Mouse (Mus musculus) neural tube, embryonic 15.5 days (tissue): ENCODE data around the gene Iqcn. TPM values are rescaled to one million over a fixed set of nuclear protein-coding genes. Genes with fewer than 3 reads are reported as not detected.

Experiments used
- ATAC-seq: fragments of 200-750 bp; cut with Nextera tagmentation; 2 replicates; pipeline ENCODE4 v1.8.0; 2017; ENCODE audit warnings: mild to moderate bottlenecking, moderate TSS enrichment, moderate library complexity; ENCODE audit not compliant: low FRiP score
- H3K27ac ChIP-seq: fragments of 300-500 bp; sonication (generic); replicated peaks from 2 replicates; pipeline ENCODE4 v1.5.1; 2015; ENCODE audit warnings: mild to moderate bottlenecking, inconsistent platforms
- H3K27me3 ChIP-seq: fragments of 300-500 bp; sonication (generic); replicated peaks from 2 replicates; pipeline ENCODE4 v1.6.1; 2015; ENCODE audit warnings: inconsistent platforms
- H3K36me3 ChIP-seq: fragments of 300-500 bp; sonication (generic); 2 replicates; pipeline ENCODE4 v1.6.1; 2015; ENCODE audit warnings: inconsistent platforms
- H3K4me1 ChIP-seq: fragments of 300-500 bp; sonication (generic); 2 replicates; pipeline ENCODE4 v1.6.1; 2015; ENCODE audit warnings: inconsistent platforms
- H3K4me2 ChIP-seq: fragments of 300-500 bp; sonication (generic); 2 replicates; pipeline ENCODE4 v1.6.1; 2015; ENCODE audit warnings: inconsistent platforms, mild to moderate bottlenecking, moderate library complexity
- H3K4me3 ChIP-seq: fragments of 300-500 bp; sonication (generic); replicated peaks from 2 replicates; pipeline ENCODE4 v1.5.1; 2015; ENCODE audit warnings: mild to moderate bottlenecking, inconsistent platforms
- H3K9ac ChIP-seq: fragments of 300-500 bp; sonication (generic); replicated peaks from 2 replicates; pipeline ENCODE4 v1.6.1; 2015; ENCODE audit warnings: mild to moderate bottlenecking, inconsistent platforms
- H3K9me3 ChIP-seq: fragments of 300-500 bp; sonication (generic); replicated peaks from 2 replicates; pipeline ENCODE4 v1.6.1; 2016; ENCODE audit warnings: inconsistent platforms
- WGBS: fragments of 180-500 bp; shearing (Covaris S2); methylation state at CpG from one replicate; pipeline ENCODE4 v1.1.7; 2015; ENCODE audit warnings: mixed read lengths; 5-methylcytosine and 5-hydroxymethylcytosine counted together
- polyA plus RNA-seq: library from polyadenylated mRNA; unstranded; fragments of >200 nt; fragmentation: Nextera tagmentation; extraction: Ambion mirVana; gene quantifications from 2 replicates; pipeline ENCODE4 v1.2.1, GENCODE M21; 2015

The Iqcn gene
- polyA plus RNA-seq, 1 experiment from 2014 or later = 0.04 TPM

DNA sequence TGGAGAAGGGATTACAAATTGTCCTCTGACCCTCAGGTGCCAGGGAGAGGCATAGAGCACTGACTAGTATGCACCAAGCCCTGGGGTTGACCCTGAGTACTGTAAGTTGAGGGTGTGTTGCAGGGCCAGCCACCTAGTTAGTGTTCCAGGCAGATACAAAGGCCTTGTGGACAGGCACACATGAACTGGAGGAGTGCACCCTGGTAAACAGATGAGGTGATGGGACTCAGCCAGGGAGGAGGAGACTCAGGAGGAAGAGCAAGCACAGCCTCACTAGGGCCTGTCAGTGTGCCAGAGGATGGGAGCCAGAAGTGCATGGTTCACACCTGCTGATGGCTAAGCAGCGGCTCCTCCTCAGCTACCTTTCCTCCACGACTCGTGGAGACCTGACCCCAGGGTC lies 23.2 kb upstream of the Iqcn start:
- no peak for ATAC-seq
- Histone ChIP-seq H3K4me1 (peaks cover 18% of the 10 kb centered on the region), H3K4me3 (no peak overlapping the region), H3K36me3 (peaks cover 24% of the 10 kb centered on the region), H3K4me2 (no peak overlapping the region), H3K27me3 (no peaks in the 10 kb centered on the region), H3K27ac (no peak overlapping the region), H3K9me3 (no peaks in the 10 kb centered on the region), H3K9ac (no peak overlapping the region)
- WGBS = 86% methylated on average over 3 of the region's 3 CpGs

DNA sequence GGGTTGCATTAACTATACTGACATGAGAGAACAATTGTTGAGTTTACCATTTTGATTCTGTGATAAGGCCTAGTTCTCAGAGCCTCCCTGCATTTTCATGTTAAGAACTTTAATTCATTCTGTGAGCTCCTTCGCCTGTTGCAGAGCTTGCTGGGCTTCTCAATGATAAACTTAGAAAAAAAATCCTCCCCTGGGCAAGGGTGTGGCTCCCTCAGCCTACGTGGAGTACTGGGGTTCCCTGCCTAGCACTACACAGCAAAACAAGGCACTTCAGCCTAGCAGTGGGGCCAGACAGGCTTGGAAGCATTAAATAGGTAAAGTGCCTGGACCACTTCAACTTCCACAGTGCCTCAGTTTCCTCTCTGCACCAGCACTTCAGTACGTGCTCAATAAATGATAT lies 21.8 kb upstream of the Iqcn start:
- Histone ChIP-seq H3K36me3 (peaks cover 24% of the 10 kb centered on the region), H3K4me1 (peaks cover 13% of the 10 kb centered on the region), H3K9me3 (no peaks in the 10 kb centered on the region), H3K27me3 (no peaks in the 10 kb centered on the region), H3K4me2 (no peak overlapping the region), H3K4me3 (no peak overlapping the region), H3K27ac (no peak overlapping the region), H3K9ac (no peak overlapping the region)
- ATAC-seq = no peak
- WGBS = 77% methylated on average over 3 of the region's 3 CpGs

DNA sequence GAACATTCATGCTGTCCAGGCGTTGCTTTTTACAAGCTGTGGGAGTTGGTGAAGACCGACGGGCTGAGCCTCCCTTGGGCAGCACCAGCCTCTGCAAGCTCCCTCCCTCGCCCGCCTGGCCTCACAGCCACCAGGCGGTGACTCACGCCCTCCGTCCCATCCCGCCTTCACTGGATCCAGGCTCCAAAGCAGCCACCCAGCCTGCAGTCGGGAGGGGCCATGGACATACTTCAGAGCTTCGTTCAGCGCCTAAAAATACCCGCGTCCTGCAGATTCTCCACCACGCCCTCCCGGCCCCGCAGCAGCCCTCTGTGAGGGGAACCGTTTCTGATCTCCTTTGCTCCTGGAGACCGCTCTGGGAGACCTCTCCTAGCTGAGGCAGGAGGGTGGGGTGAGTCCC lies 21.1 kb upstream of the Iqcn start:
- 11% methylated on average over 19 of the region's 19 CpGs for WGBS
- no peak for ATAC-seq
- Histone ChIP-seq H3K9ac (0 out of 2 replicates have a peak overlapping the region, but pooled peaks have one; percentile 17), H3K4me1 (peaks cover 13% of the 10 kb centered on the region), H3K4me3 (no peak overlapping the region), H3K9me3 (no peaks in the 10 kb centered on the region), H3K27ac (no peak overlapping the region), H3K27me3 (no peaks in the 10 kb centered on the region), H3K36me3 (peaks cover 24% of the 10 kb centered on the region), H3K4me2 (peak overlapping the region; percentile 19)

DNA sequence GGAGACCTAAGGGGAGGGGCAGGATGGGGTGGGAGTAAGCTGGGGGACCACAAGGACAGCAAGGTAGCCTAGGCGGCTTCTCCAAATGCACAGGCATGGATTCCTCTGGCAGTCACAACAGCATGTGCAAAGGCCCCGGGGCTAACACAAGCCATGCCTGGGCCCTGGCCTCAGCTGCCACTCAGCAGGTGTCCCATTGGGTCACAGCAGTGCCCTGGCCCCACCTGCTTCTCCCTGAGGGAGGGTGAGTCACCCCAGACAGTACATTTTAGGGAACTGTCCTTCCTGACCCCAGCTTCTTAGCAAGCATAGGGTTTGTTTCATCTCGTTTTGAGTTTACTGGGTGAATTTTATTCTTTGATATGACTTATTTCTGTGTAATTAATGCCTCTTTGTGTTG lies 20.6 kb upstream of the Iqcn start:
- no peak for ATAC-seq
- WGBS = 62% methylated on average over 3 of the region's 3 CpGs
- H3K9me3 ChIP-seq = no peaks in the 10 kb centered on the region
- no peak overlapping the region for H3K4me2 ChIP-seq
- no peaks in the 10 kb centered on the region for H3K27me3 ChIP-seq
- peaks cover 20% of the 10 kb centered on the region for H3K36me3 ChIP-seq
- peaks cover 13% of the 10 kb centered on the region for H3K4me1 ChIP-seq
- H3K27ac ChIP-seq = no peak overlapping the region
- H3K4me3 ChIP-seq = no peak overlapping the region
- H3K9ac ChIP-seq = 0 out of 2 replicates have a peak overlapping the region, but pooled peaks have one; percentile 17

DNA sequence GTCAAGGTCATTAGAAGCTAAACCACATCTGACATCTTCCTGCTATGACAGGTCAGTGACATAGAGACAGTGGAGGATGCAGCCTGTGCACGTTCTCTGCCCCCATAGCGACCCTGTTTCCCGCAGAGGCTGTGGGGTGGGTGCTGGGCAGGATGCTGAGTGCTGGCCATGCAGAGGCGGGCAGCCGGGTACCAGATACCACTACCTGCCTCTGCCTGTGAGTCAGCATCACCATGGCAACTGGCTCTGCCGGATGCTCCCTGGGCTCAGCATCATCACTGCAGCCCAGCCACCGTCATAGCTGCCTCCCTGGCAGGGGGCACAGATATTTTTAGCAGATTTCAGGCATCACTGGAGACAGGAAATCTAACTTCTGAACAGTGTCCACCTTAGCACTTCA lies 19.0 kb upstream of the Iqcn start:
- H3K9ac ChIP-seq = no peak overlapping the region

DNA sequence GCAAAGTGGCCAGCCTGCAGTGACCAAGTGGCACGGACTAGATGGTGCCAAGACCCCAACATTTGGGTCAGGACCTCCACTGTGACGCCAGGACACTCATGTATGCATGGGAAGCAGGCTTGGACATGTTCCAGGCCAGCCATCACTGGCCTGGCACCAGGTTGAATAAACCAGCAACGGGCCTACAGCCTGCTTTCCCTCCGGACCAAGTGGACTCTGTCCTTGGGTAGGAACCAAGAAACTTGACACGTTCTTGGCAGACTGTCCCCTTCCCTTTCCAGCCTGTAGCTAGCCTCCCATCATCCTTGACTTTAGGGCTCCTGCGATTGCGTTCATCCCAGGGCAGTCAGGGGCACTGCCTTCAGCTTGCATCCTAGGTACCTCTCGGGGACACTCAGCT lies 15.7 kb upstream of the Iqcn start:
- Histone ChIP-seq H3K4me2 (no peak overlapping the region), H3K4me3 (no peak overlapping the region), H3K27ac (no peak overlapping the region), H3K9ac (no peak overlapping the region), H3K36me3 (no peaks in the 10 kb centered on the region), H3K4me1 (peaks cover 26% of the 10 kb centered on the region), H3K27me3 (no peaks in the 10 kb centered on the region), H3K9me3 (no peaks in the 10 kb centered on the region)
- ATAC-seq = no peak
- 86% methylated on average over 8 of the region's 8 CpGs for WGBS

More for the DNA sequence above, 19.0 kb upstream of the Iqcn start:
- peaks cover 13% of the 10 kb centered on the region for H3K4me1 ChIP-seq
- H3K4me3 ChIP-seq = no peak overlapping the region
- H3K27ac ChIP-seq = no peak overlapping the region
- H3K36me3 ChIP-seq = peaks cover 5% of the 10 kb centered on the region
- 33% methylated on average over 7 of the region's 7 CpGs for WGBS
- H3K9me3 ChIP-seq = no peaks in the 10 kb centered on the region
- peak; percentile 69 for ATAC-seq
- H3K27me3 ChIP-seq = no peaks in the 10 kb centered on the region
- H3K4me2 ChIP-seq = no peak overlapping the region

DNA sequence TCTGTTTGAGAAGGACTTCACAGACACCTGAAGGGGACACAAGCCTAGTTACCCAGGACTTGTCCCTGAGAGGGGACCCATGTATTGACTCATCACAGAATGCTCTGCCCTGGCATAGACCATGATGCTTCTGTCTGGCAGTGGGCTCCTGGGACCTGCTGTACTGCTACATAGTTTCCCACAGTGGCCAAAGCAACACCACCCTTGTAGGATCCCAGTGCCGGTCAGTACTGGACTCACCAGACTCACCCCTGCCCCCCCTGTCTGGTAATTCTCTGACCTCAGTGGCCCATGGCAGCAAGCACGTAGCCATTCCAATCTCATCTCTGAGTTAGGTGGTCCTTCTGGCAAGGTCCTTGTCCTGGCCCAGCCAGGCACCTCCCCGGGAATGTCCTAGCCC lies 15.1 kb upstream of the Iqcn start:
- Histone ChIP-seq H3K36me3 (no peaks in the 10 kb centered on the region), H3K9me3 (no peaks in the 10 kb centered on the region), H3K4me3 (no peak overlapping the region), H3K4me2 (no peak overlapping the region), H3K27me3 (no peaks in the 10 kb centered on the region), H3K9ac (no peak overlapping the region), H3K27ac (no peak overlapping the region), H3K4me1 (peaks cover 26% of the 10 kb centered on the region)
- WGBS = 97% methylated on average over 3 of the region's 3 CpGs
- ATAC-seq = no peak

DNA sequence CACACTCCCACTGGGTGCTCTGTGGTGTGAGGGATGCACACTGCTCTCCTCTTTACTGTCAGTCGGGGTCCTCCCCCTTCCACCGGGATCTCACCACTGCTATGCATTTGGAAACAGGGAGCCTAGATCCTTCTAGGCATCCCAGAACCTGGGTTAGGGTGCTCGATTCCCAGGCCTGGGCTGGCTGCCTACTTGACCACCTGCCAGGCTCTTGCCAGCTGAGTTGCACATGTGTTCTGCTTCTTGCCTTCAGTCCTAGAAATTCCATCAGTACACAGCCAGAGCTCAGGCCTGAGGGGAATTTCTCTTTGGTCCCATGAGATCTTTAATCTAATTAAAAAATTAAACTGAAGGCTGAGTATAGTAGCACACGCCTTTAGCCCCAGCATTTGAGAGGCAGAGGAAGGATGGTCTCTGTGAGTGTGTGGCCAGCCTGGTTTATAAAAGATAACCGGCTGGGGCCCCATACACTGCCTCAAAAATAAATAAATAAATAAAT lies 13.3 kb upstream of the Iqcn start:
- H3K9ac ChIP-seq = no peak overlapping the region
- 69% methylated on average over 5 of the region's 5 CpGs for WGBS

DNA sequence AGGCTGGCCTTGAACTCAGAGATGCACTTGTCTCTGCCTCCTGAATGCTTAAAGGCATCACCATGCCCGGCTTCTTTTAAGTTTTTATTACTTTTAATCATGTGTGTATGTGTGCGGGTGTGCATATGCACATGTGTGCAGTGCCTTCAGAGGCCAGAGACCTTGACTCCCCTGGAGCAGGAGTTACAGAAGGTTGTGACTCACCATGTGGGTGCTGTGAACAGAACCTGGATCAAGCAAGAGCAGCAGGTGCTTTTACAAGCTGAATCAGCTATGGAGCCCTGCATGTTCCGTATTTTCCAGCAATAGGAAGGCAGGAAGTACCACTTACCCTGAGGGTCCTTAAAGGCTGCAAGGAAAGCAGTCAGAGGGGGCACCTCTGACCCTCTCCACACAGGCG lies 12.0 kb upstream of the Iqcn start:
- WGBS = 55% methylated on average over 4 of the region's 4 CpGs

More for the DNA sequence above, 13.3 kb upstream of the Iqcn start:
- no peak for ATAC-seq
- Histone ChIP-seq H3K36me3 (no peaks in the 10 kb centered on the region), H3K27ac (0 out of 2 replicates have a peak overlapping the region, but pooled peaks have one; percentile 28), H3K4me1 (peaks cover 18% of the 10 kb centered on the region), H3K4me2 (no peak overlapping the region), H3K27me3 (no peaks in the 10 kb centered on the region), H3K9me3 (no peaks in the 10 kb centered on the region), H3K4me3 (no peak overlapping the region)

DNA sequence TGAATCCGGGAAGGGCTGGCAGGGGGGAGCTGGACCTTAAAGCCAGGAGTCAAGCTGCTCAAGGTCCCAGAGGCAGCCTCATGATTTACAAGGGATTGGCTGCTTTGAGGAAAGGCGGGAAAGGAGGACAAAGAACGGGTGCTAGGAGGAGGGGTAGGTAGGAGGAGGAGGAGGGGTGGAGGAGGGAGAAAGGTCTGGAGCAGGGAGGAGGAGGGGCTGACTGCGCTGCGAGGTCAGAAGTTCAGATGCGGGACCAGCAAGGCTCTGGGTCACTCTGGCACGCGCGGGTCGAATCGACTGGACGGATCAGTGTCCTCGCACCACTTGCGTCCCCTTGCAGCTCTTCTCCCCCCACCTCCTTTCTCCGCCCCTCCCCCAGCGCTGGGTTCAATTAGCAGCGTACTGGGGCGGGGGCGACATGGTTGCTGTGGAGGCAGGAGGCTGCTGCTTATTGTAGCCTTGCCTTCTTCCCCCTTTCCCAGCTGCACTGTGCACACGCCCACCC lies 11.5 kb upstream of the Iqcn start:
- Histone ChIP-seq H3K27me3 (no peaks in the 10 kb centered on the region), H3K36me3 (no peaks in the 10 kb centered on the region), H3K27ac (peak overlapping the region; percentile 41; the same call in 1 of the 2 replicates), H3K9ac (peak overlapping the region; percentile 49; the same call in 1 of the 2 replicates), H3K4me1 (peaks cover 36% of the 10 kb centered on the region), H3K9me3 (no peaks in the 10 kb centered on the region), H3K4me2 (peak overlapping the region; percentile 72), H3K4me3 (peak overlapping the region; percentile 34)
- under 1% methylated on average over 18 of the region's 20 CpGs for WGBS
- ATAC-seq = peak; percentile 20

More for the DNA sequence above, 12.0 kb upstream of the Iqcn start:
- ATAC-seq = no peak
- peak overlapping the region; percentile 49; the same call in 1 of the 2 replicates for H3K9ac ChIP-seq
- H3K36me3 ChIP-seq = no peaks in the 10 kb centered on the region
- no peaks in the 10 kb centered on the region for H3K27me3 ChIP-seq
- H3K4me1 ChIP-seq = peaks cover 31% of the 10 kb centered on the region
- peak overlapping the region; percentile 41; the same call in 1 of the 2 replicates for H3K27ac ChIP-seq
- H3K9me3 ChIP-seq = no peaks in the 10 kb centered on the region
- H3K4me3 ChIP-seq = peak overlapping the region; percentile 34
- peak overlapping the region; percentile 72 for H3K4me2 ChIP-seq

DNA sequence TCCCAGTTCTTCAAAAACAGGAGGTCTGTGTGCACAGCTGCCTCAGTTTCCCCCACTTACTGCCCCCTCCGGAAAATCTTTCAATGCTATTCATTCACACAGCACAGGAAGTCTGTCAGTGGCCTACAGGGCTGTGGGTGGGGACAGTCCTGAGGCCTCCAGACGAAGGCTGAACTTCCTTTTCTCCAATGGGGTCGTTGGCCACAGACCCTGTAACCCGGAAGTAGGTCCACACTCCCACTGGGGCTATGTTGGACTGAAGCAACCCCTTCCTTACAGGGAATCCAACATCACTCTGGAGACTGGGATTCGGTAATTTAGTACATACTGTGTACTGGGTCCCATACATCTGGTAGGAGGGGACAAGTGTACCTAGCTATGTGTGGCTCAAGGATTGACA lies 9.6 kb upstream of the Iqcn start:
- WGBS = 76% methylated on average over 5 of the region's 5 CpGs
- Histone ChIP-seq H3K4me3 (no peak overlapping the region), H3K9me3 (no peaks in the 10 kb centered on the region), H3K4me2 (no peak overlapping the region), H3K36me3 (no peaks in the 10 kb centered on the region), H3K9ac (no peak overlapping the region), H3K27ac (no peak overlapping the region), H3K4me1 (peaks cover 51% of the 10 kb centered on the region), H3K27me3 (no peaks in the 10 kb centered on the region)
- ATAC-seq = no peak

DNA sequence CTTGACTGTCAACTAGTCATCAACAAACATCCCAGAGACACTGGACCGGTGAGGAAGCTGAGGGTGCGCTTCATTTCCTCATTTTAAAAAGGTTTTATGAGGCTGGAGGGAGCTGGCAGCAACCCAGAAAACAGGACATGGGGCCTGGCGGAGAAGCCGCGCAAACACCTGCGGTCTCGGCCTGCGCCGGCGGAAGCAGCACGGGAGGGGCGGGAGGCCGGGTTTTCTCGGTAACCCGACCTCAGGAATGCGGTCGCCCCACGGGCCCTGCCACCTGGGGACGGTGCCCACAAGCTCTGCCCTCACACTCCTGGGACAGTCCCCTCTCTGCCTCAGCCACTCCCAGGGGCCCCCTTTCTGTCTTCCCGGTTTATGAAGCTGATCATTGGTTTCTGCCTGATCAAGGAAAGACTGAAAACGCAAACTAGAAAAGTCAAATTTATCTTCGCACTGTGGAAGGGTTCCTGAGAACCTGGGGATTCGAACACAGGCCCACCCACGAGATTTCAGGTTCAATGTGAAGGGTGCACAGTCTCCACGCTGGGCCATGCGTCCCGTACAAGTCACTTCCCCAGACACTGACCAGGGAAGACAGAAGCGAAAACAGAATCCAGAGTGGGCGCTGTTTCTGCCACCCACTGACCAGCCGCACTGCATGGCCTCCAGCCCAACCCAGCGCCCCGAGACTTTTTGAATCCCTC lies 7.8 kb upstream of the Iqcn start:
- Histone ChIP-seq H3K4me1 (peaks cover 46% of the 10 kb centered on the region), H3K4me3 (no peak overlapping the region), H3K27me3 (no peaks in the 10 kb centered on the region), H3K9ac (no peak overlapping the region), H3K27ac (peak overlapping the region; percentile 66; the same call in 1 of the 2 replicates), H3K36me3 (no peaks in the 10 kb centered on the region), H3K4me2 (peak overlapping the region; percentile 60; the same call in 1 of the 2 replicates), H3K9me3 (no peaks in the 10 kb centered on the region)
- WGBS = 30% methylated on average over 32 of the region's 32 CpGs
- ATAC-seq = no peak
